Mouse (Mus musculus) kidney, postnatal 25 days (tissue): ENCODE data around the gene Dguok.
A peak's percentile ranks its signal among the peaks of the same experiment; 100 is the strongest.

Experiments
- DNase-seq, 2 experiments: peaks; one replicate each; pipeline ENCODE4 v3.0.0; 2021; ENCODE audit warnings: mixed read lengths in 2 of 2

Dguok gene

GRCm38 (mm10) chr6:83455328-83456130 is 51.2 kb downstream of the Dguok start:
- peak in 1 of 2 experiments; percentile 41 for DNase-seq

DNA sequence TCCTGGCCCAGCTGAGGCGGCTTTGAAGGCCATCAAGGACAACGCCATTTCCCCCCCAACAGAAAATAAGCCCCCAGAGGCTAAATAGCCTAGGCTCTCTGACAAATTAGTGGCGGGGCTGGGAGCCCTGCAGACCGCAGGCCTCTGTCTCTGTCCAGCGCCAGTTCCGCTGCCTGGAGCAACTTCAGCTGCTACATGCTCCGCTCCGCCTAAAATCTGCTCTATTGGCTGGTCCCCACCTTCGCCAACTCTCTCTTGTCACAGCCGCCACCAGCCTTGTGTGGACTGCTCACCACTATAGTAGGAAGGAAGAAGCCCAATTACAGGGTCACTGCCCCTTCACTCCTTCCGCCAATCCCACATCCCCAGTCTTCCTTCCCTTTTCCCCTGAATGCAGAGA is 53.1 kb downstream of the Dguok start:
- peak in 1 of 2 experiments; percentile 45 for DNase-seq

- no peak for DNase-seq
These were observed 56.1 kb downstream of the Dguok start for GRCm38 (mm10) chr6:83450451-83451303.

- DNase-seq = no peak
These were observed 57.3 kb downstream of the Dguok start for GRCm38 (mm10) chr6:83449440-83449839.

- no peak for DNase-seq
These were observed 57.9 kb downstream of the Dguok start for GRCm38 (mm10) chr6:83448911-83449310.

DNA sequence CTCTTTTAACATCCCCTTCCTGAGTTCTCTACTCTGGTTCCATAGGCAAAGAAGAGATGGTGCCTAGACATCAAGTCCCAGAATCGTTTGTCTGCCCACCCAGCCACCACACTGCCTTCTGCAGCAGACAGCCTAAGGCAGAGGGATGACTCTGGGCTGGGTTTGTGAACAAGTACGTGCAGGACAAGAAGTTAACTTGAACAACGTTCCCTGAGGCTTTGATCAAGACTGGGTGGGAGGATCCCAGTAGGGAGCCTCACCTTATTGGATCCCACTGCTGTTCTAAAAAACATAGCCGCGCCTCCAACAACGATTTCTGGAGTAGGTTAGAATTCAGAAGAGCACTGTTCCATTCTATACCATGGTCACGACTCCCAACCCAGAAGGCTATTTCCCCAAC is 59.7 kb downstream of the Dguok start:
- no peak for DNase-seq

DNA sequence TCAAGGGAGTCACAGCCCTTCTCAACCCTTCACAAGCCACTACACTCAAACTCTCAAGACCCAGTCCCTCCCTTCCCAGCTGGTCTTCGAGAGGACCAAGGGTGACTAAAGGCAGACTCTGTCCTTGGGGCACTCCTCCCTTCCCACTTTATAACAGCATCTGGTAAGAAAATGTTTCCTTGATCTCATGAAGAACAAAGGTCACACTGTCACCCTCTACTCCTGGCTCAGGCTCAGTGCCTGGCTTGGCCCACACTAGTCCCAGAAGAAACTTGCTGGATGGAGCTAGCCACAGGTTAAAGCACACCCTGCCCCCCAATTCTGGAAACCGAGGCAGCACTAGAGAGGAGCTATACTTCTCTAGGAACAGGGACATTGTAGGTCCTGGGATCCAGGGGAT is 61.0 kb downstream of the Dguok start:
- DNase-seq = peak in 1 of 2 experiments; percentile 71

DNA sequence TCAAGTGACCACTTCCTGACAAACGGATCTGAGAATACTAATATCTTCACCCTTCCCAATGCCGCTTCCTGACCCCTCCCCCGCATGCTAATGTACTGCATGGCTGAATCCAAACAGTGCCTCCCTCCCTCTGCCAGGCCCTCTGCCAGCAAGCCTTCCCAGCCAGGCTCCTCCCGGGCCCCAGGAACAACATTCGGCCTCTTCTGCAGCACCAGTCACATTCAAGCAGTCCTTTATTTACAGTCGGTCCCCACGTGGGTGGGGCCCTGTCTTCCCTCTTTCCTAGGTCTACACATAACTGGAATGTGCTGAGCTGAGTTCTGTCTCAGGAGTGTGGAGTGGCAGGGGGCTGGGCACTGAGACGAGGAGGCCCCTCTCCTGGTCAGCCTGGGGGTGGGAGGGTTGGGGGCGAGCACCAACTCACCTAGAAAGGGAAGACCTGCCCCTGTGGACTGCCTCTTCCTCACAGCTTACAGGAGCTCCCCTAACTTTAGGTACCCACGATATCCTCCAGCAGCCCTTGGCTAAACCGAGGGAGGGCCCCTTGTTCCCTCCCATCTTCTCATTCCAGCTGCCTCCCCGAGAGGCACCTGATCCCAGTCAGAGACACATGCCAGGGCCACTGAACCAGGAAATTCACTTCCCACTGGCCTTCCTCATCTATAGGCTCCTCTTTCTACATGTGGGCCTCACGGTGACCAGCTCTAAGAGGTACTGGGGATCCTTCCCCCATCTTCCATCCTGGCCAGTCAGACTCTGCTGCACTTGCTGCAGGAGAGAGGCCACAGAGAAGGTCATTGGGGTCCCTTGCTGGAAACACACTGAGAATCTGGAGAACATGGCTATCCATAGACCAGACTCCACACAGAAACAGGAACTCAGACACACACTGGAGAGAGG is 63.1 kb downstream of the Dguok start:
- DNase-seq = peak; percentile 94 to 97

DNA sequence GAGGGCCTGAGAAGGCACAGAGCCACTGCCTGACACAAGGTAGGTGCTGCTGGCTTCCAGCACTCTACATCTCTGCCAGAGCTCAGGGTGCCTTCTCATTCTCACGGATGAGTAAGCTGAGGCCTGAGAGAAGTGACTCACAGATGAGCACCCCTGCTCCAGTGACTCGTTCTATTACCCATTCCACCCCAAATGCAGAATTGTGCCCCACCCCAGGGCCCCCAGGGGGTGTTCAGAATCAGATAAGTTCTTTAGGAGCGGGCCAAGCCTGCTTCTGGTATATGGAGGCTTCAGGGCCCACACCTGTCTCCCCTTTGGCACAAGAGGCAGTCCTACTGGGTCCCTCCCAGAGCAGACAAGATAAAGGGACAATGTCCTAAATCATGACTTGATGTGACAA is 64.1 kb downstream of the Dguok start:
- DNase-seq = peak in 1 of 2 experiments; percentile 54

DNA sequence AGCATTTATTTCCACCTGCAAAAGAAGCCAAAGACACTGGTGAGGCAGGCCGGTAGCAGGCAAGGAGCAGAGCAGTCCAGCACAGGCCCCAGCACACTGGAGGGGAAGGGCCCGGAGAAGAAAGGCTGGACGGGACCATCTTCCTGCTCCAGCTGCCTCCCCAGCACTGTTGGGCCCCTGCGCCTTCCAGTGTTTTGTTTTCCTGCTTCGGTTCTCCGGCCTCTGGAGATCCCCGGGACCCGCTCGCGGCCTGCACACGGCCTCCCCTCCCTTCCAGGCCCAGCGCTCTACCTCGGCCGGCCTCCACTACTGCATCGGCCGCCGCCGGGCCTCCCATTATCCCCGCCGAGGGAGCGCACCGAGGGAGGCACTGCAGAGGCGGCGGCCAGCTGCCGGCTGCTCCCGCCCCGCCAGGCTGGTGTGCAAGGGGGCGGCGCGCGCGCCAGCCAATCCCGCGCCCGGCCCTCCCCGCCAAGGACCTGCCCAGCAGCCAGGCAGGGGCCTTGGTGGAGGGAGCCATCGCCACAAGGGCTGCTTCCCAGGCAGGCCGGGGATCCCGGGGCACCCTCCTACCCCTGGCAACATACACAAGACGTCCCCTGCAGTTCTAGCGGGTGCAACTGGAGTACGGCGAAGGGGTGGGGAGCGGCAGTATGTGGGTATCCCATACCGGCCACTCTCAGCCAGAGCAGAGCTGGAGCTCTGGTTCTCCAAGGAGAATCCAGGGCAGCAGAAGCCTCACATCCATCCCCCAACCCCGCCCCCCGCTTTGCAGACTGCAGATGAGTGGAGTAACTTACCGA is 65.3 kb downstream of the Dguok start:
- DNase-seq = peak; percentile 92 to 97

GRCm38 (mm10) chr6:83440510-83441258 is 66.1 kb downstream of the Dguok start:
- DNase-seq = peak; percentile 82

- no peak for DNase-seq
These were observed 66.6 kb downstream of the Dguok start for GRCm38 (mm10) chr6:83440197-83440509.

DNA sequence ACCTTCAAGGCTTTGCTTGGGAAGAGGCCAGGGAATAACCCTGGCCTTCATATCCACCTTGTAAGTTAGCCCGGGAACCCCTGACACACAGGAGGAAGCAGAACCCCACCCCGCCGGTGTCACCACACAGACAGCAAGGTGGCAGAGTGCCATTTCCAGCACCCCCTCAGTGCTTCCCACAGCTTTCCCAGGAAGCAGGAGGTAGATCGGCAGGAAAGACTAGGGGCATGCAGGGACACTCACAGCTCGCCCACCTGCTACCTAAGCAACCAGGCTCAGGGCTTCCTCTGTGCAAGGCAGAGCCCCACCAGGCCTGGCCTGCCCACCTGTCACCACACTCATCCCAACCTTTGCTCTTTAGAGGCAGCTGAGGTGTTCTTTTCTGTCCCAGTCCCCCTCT is 67.0 kb downstream of the Dguok start:
- peak; percentile 48 to 59 for DNase-seq

GRCm38 (mm10) chr6:83439119-83439767 is 67.5 kb downstream of the Dguok start:
- DNase-seq = no peak

DNA sequence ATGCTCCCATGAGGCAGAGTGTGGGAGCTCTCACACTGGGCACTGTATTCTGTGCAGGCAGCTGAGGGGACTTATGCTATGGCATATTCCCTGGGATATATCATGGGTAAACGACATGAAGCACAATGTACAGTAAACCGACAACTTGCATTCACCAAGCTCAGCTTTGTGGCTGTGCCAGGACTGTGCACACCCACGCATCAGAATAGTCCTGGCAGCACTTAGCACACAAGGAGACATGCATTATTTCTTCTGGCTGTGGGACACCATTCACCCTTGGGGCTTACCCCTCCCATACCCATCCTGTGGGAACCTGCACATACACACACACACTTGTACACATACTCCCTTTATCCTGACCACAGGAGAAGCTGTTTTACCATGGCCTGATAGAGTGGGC is 68.2 kb downstream of the Dguok start:
- DNase-seq = no peak

- DNase-seq = no peak
These were observed 69.0 kb downstream of the Dguok start for GRCm38 (mm10) chr6:83437802-83438201.

GRCm38 (mm10) chr6:83437225-83437624 is 69.5 kb downstream of the Dguok start:
- DNase-seq = no peak

- no peak for DNase-seq
These were observed 70.2 kb downstream of the Dguok start for GRCm38 (mm10) chr6:83436547-83436946.

DNA sequence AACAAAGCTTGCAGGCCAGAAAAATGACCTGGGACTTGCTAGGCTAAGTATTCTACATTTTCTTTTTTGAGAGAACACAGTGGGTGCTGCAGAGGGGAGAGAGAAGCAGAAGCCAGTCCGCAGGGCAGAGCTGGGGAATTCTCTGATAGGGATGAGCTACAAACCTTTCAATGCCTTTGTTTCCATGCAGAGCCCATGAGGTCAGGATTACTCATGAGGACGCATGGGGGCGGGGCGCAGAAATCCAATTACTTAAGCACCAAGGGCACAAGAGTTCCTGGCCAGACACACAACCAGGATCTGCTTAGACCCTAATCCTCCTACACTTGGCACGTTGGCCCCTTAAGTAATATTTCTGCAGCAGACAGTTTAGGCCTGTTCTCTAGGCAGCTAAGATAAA is 71.6 kb downstream of the Dguok start:
- DNase-seq = peak; percentile 60 to 64

GRCm38 (mm10) chr6:83433546-83433945 is 73.2 kb downstream of the Dguok start:
- peak; percentile 53 to 63 for DNase-seq

DNA sequence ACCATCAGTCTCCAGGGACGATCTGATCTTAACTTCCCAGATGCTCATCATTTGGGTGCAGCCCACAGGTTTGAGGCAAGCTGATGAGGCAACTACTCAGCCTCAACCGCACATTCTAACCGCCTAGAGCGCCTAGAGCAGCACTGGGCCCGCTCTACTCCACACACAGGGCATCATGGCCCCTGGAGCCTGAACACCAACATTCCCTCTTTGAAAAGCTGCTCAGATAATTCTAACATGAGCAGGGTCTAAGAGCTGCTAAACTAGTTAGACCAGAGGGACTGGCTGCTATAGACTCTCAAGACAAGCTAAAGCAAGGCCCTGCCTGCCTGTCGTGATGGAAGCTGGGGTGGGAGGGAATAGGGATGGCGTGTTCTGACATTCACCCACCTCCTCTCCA is 73.8 kb downstream of the Dguok start:
- peak in 1 of 2 experiments; percentile 21 for DNase-seq
